Mouse (Mus musculus) small intestine, adult 2 months (tissue): ENCODE results near the gene Mrgpre. TPM values are rescaled to one million over a fixed set of nuclear protein-coding genes. Genes with fewer than 3 reads are reported as not detected.

Source experiments
- H3K27ac ChIP-seq: fragments of 200-500 bp; 2 replicates; pipeline ENCODE4 v1.5.1; 2012; ENCODE audit warnings: low read depth, low read length, control low read depth, inconsistent platforms; ENCODE audit not compliant: insufficient read depth
- H3K27me3 ChIP-seq: fragments of 200-500 bp; 2 replicates; pipeline ENCODE4 v1.6.1; 2012; ENCODE audit warnings: mild to moderate bottlenecking, moderate library complexity, low read length, inconsistent platforms; ENCODE audit not compliant: control insufficient read depth, insufficient read depth
- H3K36me3 ChIP-seq: fragments of 200-500 bp; 2 replicates; pipeline ENCODE4 v1.6.1; 2012; ENCODE audit warnings: mild to moderate bottlenecking, low read length, control low read depth, inconsistent platforms; ENCODE audit not compliant: control insufficient read depth, insufficient read depth
- H3K4me1 ChIP-seq: fragments of 200-500 bp; 2 replicates; pipeline ENCODE4 v1.6.1; 2012; ENCODE audit warnings: low read length, inconsistent platforms, mixed read lengths; ENCODE audit not compliant: control insufficient read depth, insufficient read depth, insufficient read length
- H3K4me3 ChIP-seq: fragments of 200-500 bp; 2 replicates; pipeline ENCODE4 v1.5.1; 2012; ENCODE audit warnings: low read depth, mild to moderate bottlenecking, control low read depth, inconsistent platforms, low read length, moderate library complexity
- CTCF ChIP-seq: fragments of 200-500 bp; IDR thresholded peaks from 2 replicates; pipeline ENCODE4 v1.5.1; 2012; ENCODE audit warnings: low read depth, mild to moderate bottlenecking, control low read depth, inconsistent platforms, low read length, moderate library complexity, mixed read lengths; ENCODE audit not compliant: insufficient replicate concordance, insufficient read length; ENCODE audit errors: extremely low read depth
- POLR2A ChIP-seq: fragments of 200-500 bp; IDR thresholded peaks from 2 replicates; pipeline ENCODE4 v1.6.1; 2012; ENCODE audit warnings: low read depth, mild to moderate bottlenecking, control low read depth, inconsistent platforms, low read length, moderate library complexity
- WGBS: fragments of 180-500 bp; shearing (Covaris S2); methylation state at CpG from one replicate; pipeline ENCODE4 v1.1.7; 2018; 5-methylcytosine and 5-hydroxymethylcytosine counted together
- polyA plus RNA-seq: library from polyadenylated mRNA; depleted of rRNA; stranded (reverse); fragments of >200 nt; gene quantifications from 2 replicates; pipeline ENCODE4 v1.2.3, GENCODE M21; 2012

Gene Mrgpre
- polyA plus RNA-seq, 1 experiment, result 3.6 TPM

DNA sequence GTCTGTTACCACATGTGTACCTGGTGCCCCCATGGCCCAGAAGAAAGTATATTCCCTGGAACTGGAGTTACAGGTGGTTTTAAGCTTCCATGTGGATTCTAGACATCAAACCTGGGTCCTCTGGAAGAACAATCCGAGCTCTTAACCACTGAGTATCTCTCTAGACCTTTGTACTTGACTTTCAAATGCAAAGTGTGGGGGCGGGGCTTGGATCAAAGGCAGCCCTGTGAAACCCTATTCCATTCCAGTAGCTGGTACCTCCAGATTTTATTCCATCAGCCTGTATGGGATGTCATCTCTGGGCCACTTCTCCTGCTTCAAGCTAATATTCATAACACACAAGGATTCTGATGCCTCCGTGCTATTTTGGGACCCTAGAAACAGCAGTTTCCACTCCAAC, 8.2 kb downstream of the Mrgpre start:
- no peaks in the 10 kb centered on the region for H3K27me3 ChIP-seq
- no peak overlapping the region for H3K27ac ChIP-seq
- no peaks in the 10 kb centered on the region for H3K36me3 ChIP-seq
- H3K4me3 ChIP-seq, result no peak overlapping the region
- WGBS, result 26% methylated on average over 3 of the region's 3 CpGs
- TF ChIP-seq POLR2A, result no peak
- no peak for TF ChIP-seq CTCF
- peaks cover 11% of the 10 kb centered on the region; the same call in 1 of the 2 replicates for H3K4me1 ChIP-seq

- Histone ChIP-seq H3K4me3 (no peak overlapping the region), H3K36me3 (no peaks in the 10 kb centered on the region), H3K27me3 (no peaks in the 10 kb centered on the region), H3K4me1 (peaks cover 11% of the 10 kb centered on the region; the same call in 1 of the 2 replicates), H3K27ac (no peak overlapping the region)
- TF ChIP-seq CTCF, result no peak
- no peak for TF ChIP-seq POLR2A
- WGBS, result 47% methylated on average over 1 of the region's 1 CpGs
Measured at GRCm38 (mm10) chr7:143769461-143769860, 14.8 kb downstream of the Mrgpre start.

- Histone ChIP-seq H3K36me3 (no peaks in the 10 kb centered on the region), H3K4me3 (no peak overlapping the region), H3K4me1 (peaks cover 11% of the 10 kb centered on the region; the same call in 1 of the 2 replicates), H3K27ac (no peak overlapping the region), H3K27me3 (no peaks in the 10 kb centered on the region)
- 27% methylated on average over 6 of the region's 6 CpGs for WGBS
- TF ChIP-seq CTCF (no peak), POLR2A (no peak)
Measured at GRCm38 (mm10) chr7:143768267-143768666, 16.0 kb downstream of the Mrgpre start.

DNA sequence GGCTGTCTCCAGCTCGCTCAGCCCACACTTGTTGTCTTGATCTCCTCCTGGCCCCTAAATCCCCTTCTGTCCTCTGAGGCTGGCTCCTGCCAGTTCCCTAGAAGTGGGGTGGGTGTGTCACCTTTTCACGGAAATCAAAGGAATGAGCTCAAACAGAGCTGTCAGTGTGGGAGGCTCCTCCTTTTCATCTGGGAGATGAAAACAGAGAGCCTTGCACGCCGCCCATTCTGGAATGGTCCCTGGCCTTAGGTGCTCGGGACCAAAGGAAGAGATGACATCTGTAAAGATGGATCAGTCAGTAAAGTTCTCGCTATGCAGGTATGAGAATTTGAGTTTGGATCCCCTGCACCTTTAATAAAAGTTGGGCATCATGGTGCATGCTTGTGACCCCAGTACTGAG, 17.4 kb downstream of the Mrgpre start, which contains the start of gene Mrgprg:
TSS of gene Mrgprg (minus strand) at position 101 of the 400 bp plus-strand sequence.
- 58% methylated on average over 6 of the region's 6 CpGs for WGBS
- no peak within 1 kb of the TSS for H3K4me3 ChIP-seq
- H3K36me3 ChIP-seq, result no peaks in the 10 kb centered on the region
- no peak for TF ChIP-seq CTCF
- no peak for TF ChIP-seq POLR2A
- H3K27ac ChIP-seq, result no peak within 1 kb of the TSS
- peaks cover 11% of the 10 kb centered on the region; the same call in 1 of the 2 replicates for H3K4me1 ChIP-seq
- H3K27me3 ChIP-seq, result no peaks in the 10 kb centered on the region

DNA sequence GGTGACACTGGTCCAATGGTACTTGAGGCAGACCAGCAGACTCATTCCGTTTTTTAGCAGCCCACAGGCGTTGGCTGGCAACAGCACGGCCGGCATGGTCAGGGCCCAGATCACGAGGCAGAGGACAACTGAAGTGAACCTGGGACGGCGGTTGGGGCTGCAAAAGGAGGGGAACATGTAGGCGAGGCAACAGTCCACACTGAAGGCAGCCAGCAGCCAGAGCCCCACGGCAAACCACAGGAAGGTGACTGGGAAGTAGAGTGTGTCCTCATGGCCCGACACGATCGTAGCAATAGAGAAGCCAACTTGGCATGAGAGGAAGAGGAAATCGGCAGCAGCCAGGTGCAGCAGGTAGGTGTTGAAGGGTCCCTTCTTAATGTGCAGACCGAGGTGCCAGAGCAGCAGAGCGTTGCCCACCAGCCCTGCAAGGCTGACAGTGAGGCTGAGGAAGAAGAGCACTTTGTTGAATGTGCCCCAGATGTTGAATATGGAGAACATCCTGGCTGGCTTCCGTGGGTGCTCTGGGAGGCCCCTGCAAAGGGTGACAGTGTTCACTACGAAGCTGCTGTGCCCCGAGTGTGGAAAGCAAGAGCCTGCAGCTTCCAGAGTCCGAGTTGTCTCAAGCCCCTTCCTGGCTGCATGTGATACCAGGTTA, 19.3 kb downstream of the Mrgpre start:
- peaks cover 11% of the 10 kb centered on the region; the same call in 1 of the 2 replicates for H3K4me1 ChIP-seq
- no peaks in the 10 kb centered on the region for H3K27me3 ChIP-seq
- H3K4me3 ChIP-seq, result no peak overlapping the region
- no peak overlapping the region for H3K27ac ChIP-seq
- no peaks in the 10 kb centered on the region for H3K36me3 ChIP-seq
- 63% methylated on average over 19 of the region's 19 CpGs for WGBS
- TF ChIP-seq POLR2A (no peak), CTCF (no peak)

GRCm38 (mm10) chr7:143763794-143764193, 20.5 kb downstream of the Mrgpre start:
- Histone ChIP-seq H3K27ac (no peak overlapping the region), H3K36me3 (no peaks in the 10 kb centered on the region), H3K27me3 (no peaks in the 10 kb centered on the region), H3K4me1 (peaks cover 11% of the 10 kb centered on the region; the same call in 1 of the 2 replicates), H3K4me3 (no peak overlapping the region)
- peak; percentile 81; the same call in 1 of the 2 replicates for TF ChIP-seq CTCF
- TF ChIP-seq POLR2A, result no peak
- WGBS, result 16% methylated on average over 3 of the region's 3 CpGs

GRCm38 (mm10) chr7:143758956-143759355, 25.3 kb downstream of the Mrgpre start:
- Histone ChIP-seq H3K36me3 (no peaks in the 10 kb centered on the region), H3K27me3 (no peaks in the 10 kb centered on the region), H3K4me1 (peaks cover 8% of the 10 kb centered on the region), H3K27ac (no peak overlapping the region), H3K4me3 (no peak overlapping the region)
- TF ChIP-seq POLR2A (no peak), CTCF (no peak)
- 81% methylated on average over 3 of the region's 3 CpGs for WGBS
